Mouse (Mus musculus): ENCODE results near the gene Lhx2.

Lhx2 gene

GRCm38 (mm10) chr2:38338990-38339909 is at the start of gene Lhx2:
Gene Lhx2 (plus strand): TSS chr2:38339281.
- DNase-seq: peak; percentile 49

- no peak for DNase-seq
Observed at GRCm38 (mm10) chr2:38291526-38291925, 47.6 kb upstream of the Lhx2 start.

- DNase-seq: no peak
Observed at GRCm38 (mm10) chr2:38295939-38296338, 43.1 kb upstream of the Lhx2 start.

- no peak for DNase-seq
Observed at GRCm38 (mm10) chr2:38300941-38301340, 38.1 kb upstream of the Lhx2 start.

GRCm38 (mm10) chr2:38305152-38305551 is 33.9 kb upstream of the Lhx2 start:
- no peak for DNase-seq

GRCm38 (mm10) chr2:38312921-38313320 is 26.2 kb upstream of the Lhx2 start:
- no peak for DNase-seq

GRCm38 (mm10) chr2:38313399-38313798 is 25.7 kb upstream of the Lhx2 start:
- DNase-seq: no peak

GRCm38 (mm10) chr2:38319086-38319485 is 20.0 kb upstream of the Lhx2 start:
- no peak for DNase-seq

GRCm38 (mm10) chr2:38320911-38321310 is 18.2 kb upstream of the Lhx2 start:
- no peak for DNase-seq

GRCm38 (mm10) chr2:38323380-38323779 is 15.7 kb upstream of the Lhx2 start:
- no peak for DNase-seq

GRCm38 (mm10) chr2:38326671-38327070 is 12.4 kb upstream of the Lhx2 start:
- DNase-seq: no peak

- no peak for DNase-seq
Observed at GRCm38 (mm10) chr2:38333586-38334119, 5.4 kb upstream of the Lhx2 start.

- DNase-seq: no peak
Observed at GRCm38 (mm10) chr2:38336606-38337005, 2.5 kb upstream of the Lhx2 start.

- no peak for DNase-seq
Observed at GRCm38 (mm10) chr2:38337091-38337640, 1.9 kb upstream of the Lhx2 start.

- no peak for DNase-seq
Observed at GRCm38 (mm10) chr2:38337681-38338080, 1.4 kb upstream of the Lhx2 start.

GRCm38 (mm10) chr2:38338348-38338932 is 641 bp upstream of the Lhx2 start:
- no peak for DNase-seq

- DNase-seq: no peak
Observed at GRCm38 (mm10) chr2:38339910-38340625, 987 bp downstream of the Lhx2 start.

GRCm38 (mm10) chr2:38340626-38341200 is 1.6 kb downstream of the Lhx2 start:
- no peak for DNase-seq

GRCm38 (mm10) chr2:38343573-38343972 is 4.5 kb downstream of the Lhx2 start:
- no peak for DNase-seq

GRCm38 (mm10) chr2:38344727-38345126 is 5.6 kb downstream of the Lhx2 start:
- DNase-seq: no peak

GRCm38 (mm10) chr2:38346417-38346816 is 7.3 kb downstream of the Lhx2 start:
- DNase-seq: no peak

GRCm38 (mm10) chr2:38346881-38347764 is 8.0 kb downstream of the Lhx2 start:
- DNase-seq: no peak

All from right cerebral cortex, postnatal 25 days (tissue).